Mouse (Mus musculus) CH12F3 (cell line): ENCODE results near the gene Zbtb7b.
"Not testable (repeated sequence)": the region's sequence is repeated elsewhere in the genome, so short reads cannot be mapped to it uniquely, and the experiment has no call there.

Experiments
- in situ Hi-C: fragments of 300-500 bp; cut with MboI; formaldehyde crosslinking; loops from 2 replicates; pipeline ENCODE4 v1.14.3; 2020; ENCODE audit warnings: low sequenced_read_pairs

Gene Zbtb7b

DNA sequence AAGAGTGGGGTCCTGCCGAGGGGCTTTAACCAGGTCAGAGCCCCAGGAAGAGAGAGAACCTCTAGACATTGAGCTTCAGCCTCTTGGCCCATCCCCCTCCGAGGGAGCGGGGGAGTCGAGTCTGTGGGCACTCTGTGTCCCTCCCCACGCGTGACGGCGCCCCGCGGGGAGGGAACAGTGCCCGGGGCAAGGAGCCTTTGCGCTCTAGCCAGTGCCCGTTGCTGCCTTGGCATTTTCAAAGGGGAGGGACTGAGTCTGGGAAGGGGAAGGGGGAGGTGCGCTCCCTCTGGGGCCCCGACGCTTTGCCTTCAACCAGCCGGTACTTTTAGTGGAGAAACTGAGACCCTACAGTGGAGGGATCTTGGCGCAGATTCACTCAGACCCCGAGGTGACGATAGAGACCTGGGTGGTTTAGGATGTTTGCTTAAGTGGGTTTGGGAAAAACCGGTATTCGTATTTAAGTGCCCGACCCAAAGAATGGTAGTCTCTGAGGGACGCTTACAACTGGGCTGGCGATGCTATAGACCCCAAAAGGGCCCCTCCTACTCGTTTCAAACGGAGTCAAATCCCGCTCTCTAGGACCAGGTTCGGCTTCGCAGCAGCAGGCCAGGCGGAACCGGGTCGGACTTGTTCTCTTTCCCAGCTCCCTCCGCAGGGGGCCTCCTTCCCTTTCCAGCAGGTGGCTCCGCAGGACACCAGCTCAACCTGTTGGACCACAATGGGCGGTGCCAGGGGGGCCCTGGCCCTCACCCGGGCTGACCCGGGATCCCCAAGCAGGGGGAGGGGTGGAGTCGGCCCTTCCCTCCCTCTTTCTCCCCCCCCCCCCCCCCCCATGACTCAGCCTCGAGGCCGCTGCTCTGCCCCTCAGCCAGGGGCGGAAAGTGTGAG is at the start of gene Zbtb7b:
Gene Zbtb7b (minus strand): TSS at position 771 of the 888 bp plus-strand sequence.
- in situ Hi-C loops: no loop called here

DNA sequence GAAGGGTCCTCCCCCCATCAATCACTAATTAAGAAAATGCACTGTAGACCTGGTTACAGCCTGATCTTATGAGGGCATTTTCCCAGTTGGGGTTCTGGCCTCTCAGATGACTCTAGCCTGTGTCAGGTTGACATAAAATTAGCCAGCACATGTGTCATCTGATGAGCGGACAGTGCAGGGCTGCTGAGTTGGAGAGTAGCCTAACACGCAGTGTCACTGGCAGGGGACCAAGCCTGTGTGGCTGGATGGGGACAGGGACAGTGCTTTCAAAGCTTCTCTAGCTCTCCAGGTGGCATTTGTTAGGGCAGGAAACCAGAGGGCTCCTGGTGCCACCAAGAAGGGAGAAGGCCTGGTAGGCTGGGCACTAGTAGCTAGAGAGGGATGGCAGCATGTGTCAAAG is 46.1 kb upstream of the Zbtb7b start:
- in situ Hi-C loops: no loop called here

DNA sequence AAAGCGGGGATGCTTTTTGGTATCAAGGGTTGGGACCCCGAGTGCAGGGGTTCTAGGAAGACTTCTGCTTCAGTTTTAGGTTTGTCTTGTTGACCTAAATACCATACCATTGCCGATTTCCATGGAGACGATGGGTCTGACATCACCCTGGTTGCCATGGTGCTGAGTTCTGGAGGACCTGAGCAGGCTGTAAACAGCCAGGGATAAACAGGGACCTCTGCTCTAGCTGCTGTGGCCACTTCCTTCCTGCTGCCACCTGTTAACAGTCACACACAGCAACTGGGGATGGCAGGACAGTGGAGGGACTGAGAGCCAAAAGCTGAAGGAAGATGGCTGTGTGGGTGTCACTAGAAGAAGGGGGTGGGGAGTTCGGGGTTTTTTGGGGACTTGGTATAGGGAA is 42.7 kb upstream of the Zbtb7b start:
- in situ Hi-C loops: no loop called here

DNA sequence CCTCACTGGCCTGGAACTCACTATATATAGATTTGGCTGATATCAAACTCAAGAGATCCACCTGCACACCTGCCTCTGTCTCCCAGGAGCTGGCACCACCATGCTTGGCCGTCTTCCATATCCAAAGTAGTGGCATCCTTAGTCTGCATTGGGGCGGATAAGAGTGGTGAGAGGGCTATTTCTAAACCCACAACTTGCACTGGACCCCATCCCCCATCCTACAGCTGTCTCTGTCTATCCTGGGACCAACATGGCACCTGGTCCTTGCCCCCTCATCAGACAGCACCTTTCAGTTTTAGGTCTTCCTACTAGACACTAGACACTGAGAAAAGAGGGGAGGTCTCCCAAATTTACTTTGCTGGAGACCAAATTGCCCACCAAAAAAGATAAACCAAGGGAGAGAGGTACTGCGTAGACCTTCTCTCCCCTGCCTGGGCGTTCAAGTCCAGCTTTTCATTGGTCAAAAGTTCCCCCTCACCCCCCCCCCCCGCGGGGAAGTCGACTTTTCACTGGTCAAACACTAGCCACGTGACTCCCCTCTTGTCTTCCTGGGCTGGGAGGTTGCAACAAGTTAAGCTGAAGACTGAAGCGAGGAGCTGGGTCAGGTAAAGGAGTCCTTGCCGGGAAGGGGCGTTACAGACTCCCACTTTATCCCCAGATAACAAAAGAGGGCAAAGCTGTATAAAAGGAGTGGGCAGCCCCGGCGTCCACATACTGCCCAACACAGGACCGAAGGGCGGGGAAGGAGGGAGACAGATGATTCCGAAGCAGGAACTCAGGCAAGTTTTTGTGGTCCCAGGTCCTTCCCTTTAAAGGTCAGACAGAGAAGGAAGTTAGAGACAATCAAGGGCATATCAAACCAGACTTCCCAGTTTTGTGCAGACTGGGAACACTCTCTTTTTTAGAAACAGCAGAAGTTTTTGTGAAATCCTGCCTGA is 41.9 kb upstream of the Zbtb7b start, which contains the start of gene Pbxip1:
Gene Pbxip1 (plus strand): TSS at position 531 of the 938 bp plus-strand sequence.
- in situ Hi-C loops: no loop called here

DNA sequence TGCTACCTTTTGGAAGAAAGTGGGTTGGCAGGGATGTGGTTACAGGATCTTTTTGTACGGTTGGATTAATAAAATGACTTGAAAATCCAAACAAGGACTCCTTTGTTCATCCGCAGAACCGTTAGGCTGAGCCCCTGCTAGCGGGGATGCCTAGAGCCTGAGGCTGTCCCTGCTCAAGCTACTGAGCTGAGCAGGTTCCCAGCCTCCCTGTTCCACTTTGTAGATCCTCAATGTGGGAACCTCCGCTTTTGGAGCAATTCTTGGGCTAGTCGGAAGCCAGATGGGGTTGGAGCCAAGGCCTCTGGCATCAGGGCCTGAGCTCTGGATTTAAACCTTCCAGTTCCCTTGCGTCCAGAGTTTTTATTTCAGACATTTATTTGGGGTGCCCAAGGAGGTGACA is 40.5 kb upstream of the Zbtb7b start:
- in situ Hi-C loops: no loop called here

DNA sequence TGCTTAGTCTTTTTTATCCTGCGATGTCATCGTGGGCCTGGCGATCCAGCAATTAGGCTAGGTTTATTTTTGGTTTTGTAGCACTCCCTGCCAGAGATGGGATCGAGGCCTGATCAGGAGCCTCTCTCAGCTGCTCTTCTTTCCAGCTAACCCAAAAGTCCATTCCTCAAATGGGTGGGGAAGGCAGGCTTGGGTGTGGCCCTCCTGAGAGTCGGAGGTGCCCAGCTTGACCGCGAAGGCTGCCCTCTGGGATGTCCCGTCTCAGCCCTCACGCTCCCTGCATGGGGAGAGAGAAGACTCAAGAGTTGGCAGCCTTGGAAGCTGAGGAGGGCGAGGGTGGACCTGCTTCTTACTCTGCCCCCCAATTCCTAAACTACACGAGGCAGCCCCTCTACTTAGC is 40.0 kb upstream of the Zbtb7b start:
- in situ Hi-C loops: no loop called here

DNA sequence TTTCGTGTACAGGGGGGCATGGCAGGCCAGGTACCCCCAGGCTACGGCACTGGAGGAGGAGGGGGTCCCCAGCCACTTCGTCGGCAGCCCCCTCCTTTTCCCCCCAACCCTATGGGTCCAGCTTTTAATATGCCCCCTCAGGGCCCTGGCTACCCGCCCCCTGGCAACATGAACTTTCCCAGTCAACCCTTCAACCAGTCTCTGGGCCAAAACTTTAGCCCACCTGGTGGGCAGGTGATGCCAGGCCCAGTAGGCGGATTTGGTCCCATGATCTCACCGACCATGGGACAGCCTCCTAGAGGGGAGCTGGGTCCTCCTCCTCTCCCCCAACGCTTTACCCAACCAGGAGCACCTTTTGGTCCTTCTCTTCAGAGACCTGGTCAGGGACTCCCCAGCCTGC is 38.0 kb upstream of the Zbtb7b start:
- in situ Hi-C loops: no loop called here

DNA sequence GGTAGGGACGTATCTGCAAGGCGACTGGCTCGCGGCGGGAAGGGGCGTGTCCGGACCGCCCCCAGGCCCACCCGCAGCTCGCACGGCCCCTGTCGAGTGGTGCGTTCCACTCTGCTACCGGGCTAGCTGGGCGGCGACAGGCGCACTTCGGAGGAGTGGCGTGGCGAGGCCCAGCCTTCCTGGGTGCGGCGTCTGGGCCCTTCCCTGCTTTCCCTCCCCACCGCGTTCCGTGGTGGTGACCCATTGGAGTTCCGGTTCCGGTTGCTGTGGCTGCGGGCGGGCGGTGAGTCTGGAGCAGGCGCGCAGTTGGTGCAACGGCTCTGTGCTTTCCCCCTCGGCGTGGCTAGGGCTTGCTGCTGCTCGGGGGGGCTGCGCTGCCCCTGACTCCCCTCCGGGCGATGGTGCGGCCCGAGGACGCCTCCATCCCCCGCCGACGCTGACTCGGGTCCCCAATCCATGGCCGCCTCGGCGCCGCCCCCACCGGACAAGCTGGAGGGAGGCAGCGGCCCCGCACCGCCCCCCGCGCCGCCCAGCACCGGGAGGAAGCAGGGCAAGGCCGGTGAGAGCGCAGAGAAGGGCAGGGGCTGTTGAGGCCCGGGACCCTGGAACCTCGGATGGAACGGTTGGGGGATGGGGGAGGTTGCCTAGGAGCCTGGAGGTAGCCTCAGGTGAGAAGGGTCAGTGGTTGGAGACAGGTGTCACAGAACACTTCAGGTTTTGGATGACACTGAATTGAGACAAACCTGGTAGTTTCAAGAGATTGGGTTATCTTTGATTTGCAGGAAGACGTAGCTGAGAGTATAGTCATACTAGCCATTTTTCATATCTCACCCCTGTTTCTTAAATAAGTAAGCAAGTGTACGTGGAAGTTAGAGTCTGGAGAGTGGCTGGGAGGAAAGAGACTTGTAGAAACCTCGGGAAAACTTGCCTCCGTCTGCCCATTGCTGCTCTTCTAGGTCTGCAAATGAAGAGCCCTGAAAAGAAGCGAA is 35.9 kb upstream of the Zbtb7b start, which contains the start of gene Pygo2:
Gene Pygo2 (plus strand): TSS at position 44 of the 989 bp plus-strand sequence.
- in situ Hi-C loops: no loop called here

DNA sequence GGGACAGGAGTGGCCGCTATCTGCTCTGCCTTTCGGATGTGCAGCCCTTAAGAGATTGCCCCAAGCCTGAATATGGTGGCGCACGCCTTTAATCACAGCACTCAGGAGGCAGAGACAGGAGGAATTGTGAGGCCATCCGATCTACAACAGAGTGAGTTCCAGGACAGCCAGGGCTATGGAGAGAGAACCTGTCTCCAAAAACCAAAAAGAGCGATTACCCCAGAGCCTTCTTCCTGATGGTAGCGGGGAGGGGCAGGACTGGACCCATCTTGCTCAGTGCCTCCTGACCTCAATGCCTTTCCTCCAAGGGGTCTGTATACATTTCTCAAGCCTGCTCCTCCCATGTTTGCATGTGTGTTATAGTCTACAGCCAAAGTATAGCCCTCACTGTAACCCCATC is 34.4 kb upstream of the Zbtb7b start:
- in situ Hi-C loops: not testable (repeated sequence)

DNA sequence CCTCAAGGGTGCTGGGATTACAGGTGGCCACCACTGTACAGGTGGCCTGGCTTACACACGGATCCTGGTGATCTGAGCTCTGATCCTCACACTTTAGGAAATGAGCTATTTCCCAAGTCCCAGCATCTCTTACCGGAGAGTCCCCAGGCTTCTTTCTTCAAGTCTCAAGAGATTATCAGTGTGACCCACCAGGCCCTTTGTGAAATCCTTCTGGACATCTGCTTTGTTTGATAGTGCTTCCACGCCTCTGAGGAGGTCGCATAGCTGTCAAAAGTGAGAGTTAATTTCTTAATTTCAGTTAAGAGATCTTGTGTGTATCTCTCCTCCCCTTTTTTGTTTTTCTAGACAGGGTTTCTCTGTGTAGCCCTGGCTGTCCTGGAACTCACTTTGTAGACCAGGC is 31.3 kb upstream of the Zbtb7b start:
- in situ Hi-C loops: no loop called here

DNA sequence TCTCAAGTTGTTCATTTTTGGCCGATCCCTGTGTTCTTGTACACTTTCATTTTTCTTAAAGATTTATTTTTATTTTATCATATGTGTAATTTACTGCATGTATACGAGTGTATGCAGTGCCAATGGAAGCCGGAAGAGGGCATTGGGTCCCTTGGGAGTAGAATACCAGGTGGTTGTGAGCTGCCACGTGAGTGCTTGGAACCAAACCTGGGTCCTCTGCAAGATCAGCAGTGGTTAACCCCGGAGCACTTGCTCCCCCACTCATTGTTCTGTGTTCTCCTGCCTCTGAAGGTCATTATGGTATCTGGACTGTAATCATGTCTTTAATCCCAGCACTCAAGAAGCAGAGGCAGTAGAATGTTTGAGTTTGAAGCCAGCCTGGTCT is 30.6 kb upstream of the Zbtb7b start:
- in situ Hi-C loops: no loop called here

DNA sequence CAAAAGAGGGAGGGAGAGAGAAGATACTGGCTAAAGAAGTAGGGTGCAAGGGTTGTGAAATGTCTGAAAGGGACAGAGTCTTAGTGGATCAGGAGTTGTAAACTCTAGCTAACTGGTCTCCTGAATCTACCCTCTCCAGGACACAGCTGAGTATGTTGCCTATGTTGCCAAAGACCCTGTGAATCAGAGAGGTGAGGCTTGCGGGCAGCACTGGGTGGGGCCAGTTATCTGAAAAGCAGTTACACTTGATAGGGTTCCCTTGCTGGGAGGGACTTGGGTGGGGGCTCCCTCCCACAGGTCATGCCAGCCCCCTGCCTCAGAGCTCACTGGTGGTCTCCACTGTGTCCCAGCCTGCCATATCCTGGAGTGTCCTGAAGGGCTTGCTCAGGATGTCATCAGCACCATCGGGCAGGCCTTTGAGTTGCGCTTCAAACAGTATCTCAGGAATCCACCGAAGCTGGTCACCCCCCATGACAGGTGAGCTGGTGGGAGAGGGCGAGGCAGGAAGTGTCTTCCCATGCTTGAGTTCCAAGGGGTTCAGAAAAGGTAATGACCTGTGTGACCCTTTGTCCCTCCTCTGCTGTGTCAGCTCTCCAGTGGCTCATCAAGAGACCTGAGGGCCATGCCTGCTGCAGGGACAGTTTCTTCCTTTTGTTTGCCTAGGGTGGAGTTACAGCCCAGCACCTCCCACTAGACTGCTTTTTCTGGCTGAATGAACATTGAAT is 30.0 kb upstream of the Zbtb7b start:
- in situ Hi-C loops: no loop called here

DNA sequence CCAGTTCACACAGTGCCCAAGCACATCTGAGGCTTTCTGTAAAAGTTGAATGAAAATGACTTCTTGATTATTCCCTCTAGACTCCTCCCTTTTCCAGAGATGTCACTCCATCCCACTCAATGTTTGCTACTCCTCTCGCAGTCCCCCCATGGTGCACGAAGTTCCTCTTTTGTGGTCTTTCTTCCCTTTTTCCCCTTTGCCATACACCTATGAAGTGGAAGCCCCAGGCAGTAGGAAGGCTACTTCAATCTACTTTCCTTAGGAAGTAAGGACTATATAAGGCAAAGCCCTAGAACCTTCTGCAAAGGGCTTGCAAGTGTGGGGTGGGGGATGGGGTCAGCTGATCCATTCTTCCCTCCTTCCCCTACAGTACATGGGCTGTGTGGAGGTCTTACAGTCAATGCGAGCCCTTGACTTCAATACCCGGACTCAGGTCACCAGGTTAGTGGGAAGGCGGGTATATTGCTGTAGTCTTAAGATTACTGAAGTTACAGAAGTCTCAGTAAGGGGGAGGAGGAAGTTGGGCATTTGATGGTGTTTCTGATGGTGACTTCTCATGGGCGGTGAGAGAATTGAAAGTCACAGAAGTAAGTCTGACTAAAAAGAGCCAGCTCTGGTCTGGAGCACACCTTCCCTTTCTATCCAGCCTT is 28.1 kb upstream of the Zbtb7b start:
- in situ Hi-C loops: no loop called here

DNA sequence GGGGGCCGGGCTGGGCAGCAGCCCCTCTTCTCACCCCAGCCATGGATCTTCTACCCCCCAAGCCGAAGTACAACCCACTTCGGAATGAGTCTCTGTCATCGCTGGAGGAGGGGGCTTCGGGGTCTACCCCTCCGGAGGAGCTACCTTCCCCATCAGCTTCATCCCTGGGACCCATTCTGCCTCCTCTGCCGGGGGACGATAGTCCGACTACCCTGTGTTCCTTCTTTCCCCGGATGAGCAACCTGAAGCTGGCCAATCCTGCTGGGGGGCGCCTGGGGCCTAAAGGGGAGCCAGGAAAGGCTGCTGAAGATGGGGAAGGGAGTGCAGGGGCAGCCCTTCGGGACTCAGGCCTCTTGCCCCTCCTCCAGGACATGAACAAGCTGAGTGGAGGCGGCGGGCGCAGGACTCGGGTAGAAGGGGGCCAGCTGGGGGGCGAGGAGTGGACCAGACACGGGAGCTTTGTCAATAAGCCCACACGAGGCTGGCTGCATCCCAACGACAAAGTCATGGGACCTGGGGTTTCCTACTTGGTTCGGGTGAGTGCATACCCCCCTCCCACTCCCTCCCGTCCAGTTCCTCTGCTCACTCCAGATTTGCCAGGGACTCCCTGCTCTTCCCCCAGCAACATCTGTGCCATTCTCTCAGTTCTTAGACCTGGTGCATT is 27.4 kb upstream of the Zbtb7b start:
- in situ Hi-C loops: no loop called here

DNA sequence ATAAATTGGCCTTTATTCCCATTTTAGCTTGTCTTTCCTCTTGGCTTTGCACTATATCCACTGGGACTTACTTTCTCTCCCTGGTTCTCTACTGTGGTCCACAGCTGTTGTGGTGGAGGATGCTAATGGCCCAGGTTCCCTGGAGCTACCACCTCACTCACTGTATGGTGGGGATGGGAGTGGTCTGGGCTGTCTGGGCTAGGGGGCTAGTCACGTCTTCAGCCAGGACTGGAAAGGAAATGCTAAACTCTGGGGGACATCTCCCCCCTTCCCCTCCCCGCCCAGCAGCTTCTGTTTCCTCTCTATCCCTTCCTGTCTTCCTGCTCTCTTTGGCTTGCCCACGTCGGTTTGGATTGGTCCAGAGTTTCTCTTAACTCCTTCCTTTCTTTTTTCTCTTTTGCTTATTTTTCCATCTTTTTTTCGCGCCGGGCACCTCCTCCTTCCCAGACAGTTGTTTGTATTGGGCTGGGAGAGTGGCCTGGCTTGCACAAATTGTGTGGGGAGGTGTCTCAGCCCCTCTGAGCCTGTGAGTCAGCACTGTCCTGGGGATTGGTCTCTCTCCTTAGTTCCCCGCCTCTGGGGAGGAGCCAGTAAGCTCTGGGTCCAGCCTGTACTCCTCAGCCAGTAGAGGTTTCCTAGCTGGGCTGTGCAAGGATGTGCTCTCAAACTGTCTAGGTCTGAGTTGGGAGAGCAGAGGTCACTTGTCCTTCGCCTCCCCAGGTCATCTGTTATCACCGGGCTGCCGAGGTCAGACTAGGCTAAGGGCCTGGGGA is 26.6 kb upstream of the Zbtb7b start:
- in situ Hi-C loops: no loop called here

DNA sequence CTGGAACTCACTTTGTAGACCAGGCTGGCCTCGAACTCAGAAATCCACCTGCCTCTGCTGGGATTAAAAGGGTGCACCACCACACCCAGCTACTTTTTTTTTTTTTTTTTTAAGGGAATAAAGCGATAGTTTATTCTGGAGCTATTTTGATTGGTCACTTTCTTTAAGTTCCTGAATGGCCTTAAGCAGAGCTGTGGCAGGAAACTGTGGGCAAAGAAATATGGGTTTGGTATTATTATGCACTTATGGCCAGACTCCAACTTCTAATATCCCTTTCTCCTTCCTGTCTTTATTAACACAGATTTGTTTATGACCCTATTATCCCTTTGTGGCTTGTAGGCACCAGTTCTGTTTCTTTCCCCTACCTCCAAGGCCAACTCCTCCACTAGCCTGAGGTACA is 25.8 kb upstream of the Zbtb7b start:
- in situ Hi-C loops: no loop called here

DNA sequence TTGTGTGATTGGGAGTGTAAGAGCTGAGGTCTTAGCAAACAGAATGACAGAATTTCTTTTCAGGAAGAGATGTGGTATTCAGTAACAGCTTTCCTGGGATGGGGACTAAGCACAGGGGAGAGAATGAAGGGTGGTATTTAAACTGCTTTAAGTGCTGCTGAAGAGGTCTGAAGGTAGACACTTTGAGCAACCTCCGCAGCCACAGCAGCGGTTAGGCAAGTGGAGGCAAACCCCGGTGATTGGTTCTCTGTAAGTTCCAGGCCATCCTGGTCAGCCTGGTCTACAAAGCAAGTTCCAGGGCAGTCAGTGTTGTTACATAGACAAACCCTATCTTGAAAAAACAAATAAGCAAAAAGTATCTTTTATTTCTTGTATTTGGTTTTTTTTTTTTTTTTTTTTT is 25.4 kb upstream of the Zbtb7b start:
- in situ Hi-C loops: no loop called here

DNA sequence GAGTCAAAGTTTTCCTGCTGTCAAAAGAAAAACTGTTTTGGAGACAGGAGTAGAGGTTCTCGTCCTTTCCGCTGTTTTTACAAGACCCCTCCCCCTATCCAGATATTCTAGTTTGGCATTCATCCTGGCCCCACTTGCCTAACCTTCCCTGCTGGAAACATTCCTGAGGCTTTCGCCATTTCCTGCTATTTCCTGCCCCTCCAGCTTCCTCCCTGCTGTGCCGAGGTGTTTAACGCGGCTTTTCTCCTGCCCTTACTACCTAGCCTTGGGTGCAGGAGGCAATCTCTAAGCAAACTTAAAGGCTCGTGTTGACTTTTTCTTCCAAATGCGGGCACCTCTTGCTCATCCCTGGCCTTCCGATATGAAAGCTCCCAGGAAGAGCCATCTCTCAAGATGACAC is 25.0 kb upstream of the Zbtb7b start:
- in situ Hi-C loops: no loop called here
